Mouse (Mus musculus): ENCODE measurements at regions not wholly inside any gene's neighbourhood (a gene's known extent, or its start where the extent isn't known, plus 50 kb on each side); places are given as distances from the start of the nearest gene placed in this dataset.

DNA sequence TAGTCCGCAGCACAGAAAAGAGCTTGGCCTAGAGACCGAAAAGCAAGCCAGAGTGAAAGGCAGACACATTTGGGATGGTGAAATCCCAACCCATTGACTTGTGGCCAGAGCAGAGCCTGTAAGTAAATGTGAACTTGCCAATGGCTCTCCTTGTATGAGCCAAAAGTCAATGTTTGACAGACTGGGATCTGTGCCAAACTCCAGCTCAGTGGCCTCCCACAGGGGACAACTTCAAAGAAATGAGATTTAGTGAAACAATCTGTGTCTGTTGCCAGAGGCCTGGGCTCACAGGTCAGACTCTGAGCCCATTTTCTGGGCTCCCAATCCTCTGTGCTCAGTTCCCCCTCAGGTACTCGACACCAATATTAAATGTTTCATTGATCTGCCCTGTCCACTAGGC is 274.9 kb downstream of the Gm11361 start:
- TF ChIP-seq POLR2A (IDR thresholded peaks at IDR 0.05; ENCODE audit: extremely low read depth, insufficient read depth, low read length) (no peak), CTCF (IDR thresholded peaks at IDR 0.05; ENCODE audit: low read depth, low read length) (no peak)
